Mouse (Mus musculus) ZHBTc4 (cell line): ENCODE measurements around the gene Tmem262.
A peak's percentile ranks its signal among the peaks of the same experiment; 100 is the strongest.
"Not testable (repeated sequence)": the region's sequence is repeated elsewhere in the genome, so short reads cannot be mapped to it uniquely, and the experiment has no call there.

ENCODE experiments used
- DNase-seq: peaks from one replicate; pipeline ENCODE4 v3.0.0-alpha.2; 2011; ENCODE audit warnings: low read depth, low spot score

Gene Tmem262

GRCm38 (mm10) chr19:6079983-6080480 is at the start of gene Tmem262:
Gene Tmem262 (plus strand): TSS chr19:6080033.
- no peak for DNase-seq

GRCm38 (mm10) chr19:6030520-6031280 is 49.1 kb upstream of the Tmem262 start:
- DNase-seq: no peak

GRCm38 (mm10) chr19:6035966-6036585 is 43.8 kb upstream of the Tmem262 start:
- no peak for DNase-seq

GRCm38 (mm10) chr19:6037695-6038094 is 42.1 kb upstream of the Tmem262 start:
- no peak for DNase-seq

- no peak for DNase-seq
Measured at GRCm38 (mm10) chr19:6038326-6038725, 41.5 kb upstream of the Tmem262 start.

GRCm38 (mm10) chr19:6040002-6040401 is 39.8 kb upstream of the Tmem262 start:
- no peak for DNase-seq

- no peak for DNase-seq
Measured at GRCm38 (mm10) chr19:6042293-6042692, 37.5 kb upstream of the Tmem262 start.

- DNase-seq: not testable (repeated sequence)
Measured at GRCm38 (mm10) chr19:6044102-6044501, 35.7 kb upstream of the Tmem262 start.

GRCm38 (mm10) chr19:6045366-6046293 is 34.2 kb upstream of the Tmem262 start:
- no peak for DNase-seq

GRCm38 (mm10) chr19:6046294-6047153 is 33.3 kb upstream of the Tmem262 start, which contains the start of gene Syvn1:
Gene Syvn1 (plus strand): TSS chr19:6046576.
- peak; percentile 95 for DNase-seq

GRCm38 (mm10) chr19:6047154-6047898 is 32.5 kb upstream of the Tmem262 start:
- no peak for DNase-seq

GRCm38 (mm10) chr19:6047899-6048166 is 32.0 kb upstream of the Tmem262 start:
- DNase-seq: no peak

GRCm38 (mm10) chr19:6048681-6049410 is 31.0 kb upstream of the Tmem262 start:
- no peak for DNase-seq

GRCm38 (mm10) chr19:6052516-6052915 is 27.3 kb upstream of the Tmem262 start:
- DNase-seq: peak; percentile 0

GRCm38 (mm10) chr19:6054296-6054695 is 25.5 kb upstream of the Tmem262 start:
- DNase-seq: no peak

- no peak for DNase-seq
Measured at GRCm38 (mm10) chr19:6056696-6057095, 23.1 kb upstream of the Tmem262 start.

- DNase-seq: peak; percentile 99
Measured at GRCm38 (mm10) chr19:6057313-6058096, 22.3 kb upstream of the Tmem262 start, which contains the start of the genes Mrpl49 and Fau. Gene Mrpl49 (minus strand): TSS chr19:6057785. Gene Fau (plus strand): TSS chr19:6057844.

- no peak for DNase-seq
Measured at GRCm38 (mm10) chr19:6058513-6058912, 21.3 kb upstream of the Tmem262 start.

GRCm38 (mm10) chr19:6058966-6059365 is 20.9 kb upstream of the Tmem262 start:
- no peak for DNase-seq
